ENCODE assay signal across 22 mouse cellular contexts in genomic region chr1:36824356-36824755, GRCm38 (mm10).
A peak's percentile ranks its signal among the peaks of the same experiment; 100 is the strongest.
DNase-seq lines count a peak whose midpoint lies in the region; ATAC-seq and TF ChIP-seq lines count a peak whose summit lies in the region.
"Had no signal": no experiment of that assay in that cellular context is flagged by ENCODE, and none has a peak within 500 bp of the region (broad histone marks: within the 10 kb centered on the region; RNA-seq: fewer than 3 reads in every experiment).

No protein-coding gene starts in this region.

- TF ChIP-seq CTCF in kidney, postnatal 0 days (IDR thresholded peaks at IDR 0.05; ENCODE audit: low read depth), result no peak

- 0 out of 2 replicates have a peak overlapping the region, but pooled peaks have one; percentile 8 for H3K27ac ChIP-seq in kidney, postnatal 0 days
- no peak overlapping the region for H3K27ac ChIP-seq in midbrain, embryonic 11.5 days (ENCODE audit: low read depth, low read length)
- no peak overlapping the region for H3K27ac ChIP-seq in midbrain, embryonic 14.5 days (replicated peaks; ENCODE audit: low read depth, low read length)

- no peaks in the 10 kb centered on the region for H3K9me3 ChIP-seq in kidney, postnatal 0 days (replicated peaks; ENCODE audit: low read length)
- no peaks in the 10 kb centered on the region for H3K9me3 ChIP-seq in midbrain, embryonic 11.5 days (ENCODE audit: control insufficient read depth, low read length)
- H3K9me3 ChIP-seq in midbrain, embryonic 14.5 days (ENCODE audit: control insufficient read depth, low read length), result no peaks in the 10 kb centered on the region
- H3K9me3 ChIP-seq: G1E had no signal

- peak; percentile 58 for DNase-seq in heart, adult 11 months
- DNase-seq in heart, postnatal 25 days (ENCODE audit: low spot score), result no peak
- no peak for DNase-seq in kidney, postnatal 0 days (ENCODE audit: low spot score)
- no peak for DNase-seq in kidney, postnatal 36 days
- DNase-seq in midbrain, embryonic 11.5 days (ENCODE audit: low spot score, missing footprints), result peak; percentile 68
- DNase-seq in midbrain, embryonic 14.5 days, result no peak
- DNase-seq in gonadal fat pad, adult 2 months (ENCODE audit: low read depth), result peak; percentile 12
- no peak for DNase-seq in testis, postnatal 14 days (ENCODE audit: low spot score)
- DNase-seq: adrenal gland, adult 2 months; adrenal gland, adult 8-10 months; adrenal gland, postnatal 10 days; adrenal gland, postnatal 14 days; adrenal gland, postnatal 25 days; adrenal gland, postnatal 36 days; B cell, adult 2 months; cerebellum, adult 11 months; cerebellum, adult 11-12 months had no signal

- no peak overlapping the region for H3K4me2 ChIP-seq in kidney, postnatal 0 days (ENCODE audit: low read length)
- H3K4me2 ChIP-seq in midbrain, embryonic 11.5 days, result no peak overlapping the region
- H3K4me2 ChIP-seq in midbrain, embryonic 14.5 days (ENCODE audit: low read length), result no peak overlapping the region

- no peak for ATAC-seq in kidney, postnatal 0 days (replicated peaks; ENCODE audit: low FRiP score, low read depth)
- ATAC-seq in midbrain, embryonic 11.5 days (ENCODE audit: low FRiP score), result no peak
- ATAC-seq in midbrain, embryonic 14.5 days (ENCODE audit: low FRiP score, low TSS enrichment), result no peak
- ATAC-seq: activated CD4-positive, CD25-positive, alpha-beta regulatory T cell, adult 4 months; CD4-positive, CD25-positive, alpha-beta regulatory T cell, adult 4 months; Patski had no signal

- H3K4me1 ChIP-seq in kidney, postnatal 0 days (replicated peaks; ENCODE audit: insufficient read depth, low read length), result no peaks in the 10 kb centered on the region
- no peaks in the 10 kb centered on the region for H3K4me1 ChIP-seq in midbrain, embryonic 11.5 days (ENCODE audit: control insufficient read depth, insufficient read depth, low read length)
- no peaks in the 10 kb centered on the region for H3K4me1 ChIP-seq in midbrain, embryonic 14.5 days (ENCODE audit: control insufficient read depth, insufficient read depth, low read length)

- H3K27me3 ChIP-seq in kidney, postnatal 0 days (ENCODE audit: insufficient read depth, low read length), result no peaks in the 10 kb centered on the region
- no peaks in the 10 kb centered on the region for H3K27me3 ChIP-seq in midbrain, embryonic 11.5 days (ENCODE audit: control insufficient read depth, insufficient read depth, low read length)
- H3K27me3 ChIP-seq in midbrain, embryonic 14.5 days (ENCODE audit: control insufficient read depth, insufficient read depth, low read length), result no peaks in the 10 kb centered on the region
- H3K27me3 ChIP-seq: CH12.LX, Patski had no signal

- H3K9ac ChIP-seq in kidney, postnatal 0 days (ENCODE audit: low read depth, low read length), result no peak overlapping the region
- H3K9ac ChIP-seq in midbrain, embryonic 11.5 days (ENCODE audit: low read length), result no peak overlapping the region
- H3K9ac ChIP-seq in midbrain, embryonic 14.5 days (replicated peaks; ENCODE audit: low read length), result no peak overlapping the region

- H3K36me3 ChIP-seq in kidney, postnatal 0 days (ENCODE audit: insufficient read depth, low read length), result peaks cover 38% of the 10 kb centered on the region
- peaks cover 18% of the 10 kb centered on the region for H3K36me3 ChIP-seq in midbrain, embryonic 11.5 days (ENCODE audit: control insufficient read depth, insufficient read depth, low read length)
- peaks cover 78% of the 10 kb centered on the region for H3K36me3 ChIP-seq in midbrain, embryonic 14.5 days (ENCODE audit: control insufficient read depth, insufficient read depth, low read length)

- intact Hi-C loops in heart, postnatal 25 days (cut with DNase I), result loop anchor here (5.0 kb wide), 1 partner anchor 118 kb away; the partner anchor contains the start of gene Tmem131

- no peak overlapping the region for H3K4me3 ChIP-seq in kidney, postnatal 0 days (replicated peaks; ENCODE audit: low read depth, low read length)
- H3K4me3 ChIP-seq in midbrain, embryonic 11.5 days (ENCODE audit: low read depth, low read length), result no peak overlapping the region
- H3K4me3 ChIP-seq in midbrain, embryonic 14.5 days (replicated peaks; ENCODE audit: low read depth, low read length), result no peak overlapping the region

- 91% methylated on average over 5 of the region's 5 CpGs for WGBS in kidney, postnatal 0 days
- WGBS in midbrain, embryonic 11.5 days, result 87% methylated on average over 5 of the region's 5 CpGs
- 94% methylated on average over 5 of the region's 5 CpGs for WGBS in midbrain, embryonic 14.5 days

Comparison
In these comparisons a context has a peak if more than half of its experiments do, and no peak if none do; other contexts are left out.
1. DNase-seq: peak in heart, adult 11 months (single experiment), midbrain, embryonic 11.5 days (single experiment) and gonadal fat pad, adult 2 months (single experiment); none in heart, postnatal 25 days (single experiment), kidney, postnatal 0 days (single experiment), kidney, postnatal 36 days (0 of 2), midbrain, embryonic 14.5 days (single experiment) and testis, postnatal 14 days (single experiment).